Mouse (Mus musculus) urinary bladder, adult 2 months (tissue): Measurements from ENCODE around the gene Actn2. TPM values are rescaled to one million over a fixed set of nuclear protein-coding genes. Genes with fewer than 3 reads are reported as not detected.
A peak's percentile ranks its signal among the peaks of the same experiment; 100 is the strongest.

Source experiments
- DNase-seq: peaks from one replicate; pipeline ENCODE4 v3.0.0; 2022; ENCODE audit warnings: low spot score
- polyA plus RNA-seq: library from polyadenylated mRNA; depleted of rRNA; stranded (reverse); fragments of >200 nt; gene quantifications from 2 replicates; pipeline ENCODE4 v1.2.3, GENCODE M21; 2012; rRNA removed

Actn2 gene
- polyA plus RNA-seq, 1 experiment: 2.8 TPM

GRCm38 (mm10) chr13:12257391-12258380, 82.9 kb downstream of the Actn2 start, which contains the start of gene Mtr:
TSS of gene Mtr (minus strand) at chr13:12258113.
- DNase-seq: peak; percentile 76

- no peak for DNase-seq
Observed at GRCm38 (mm10) chr13:12256871-12257390, 83.6 kb downstream of the Actn2 start.

GRCm38 (mm10) chr13:12255911-12256705, 84.5 kb downstream of the Actn2 start:
- DNase-seq: no peak

- no peak for DNase-seq
Observed at GRCm38 (mm10) chr13:12250496-12250895, 90.1 kb downstream of the Actn2 start.

- no peak for DNase-seq
Observed at GRCm38 (mm10) chr13:12249195-12249898, 91.2 kb downstream of the Actn2 start.

GRCm38 (mm10) chr13:12245938-12246337, 94.6 kb downstream of the Actn2 start:
- DNase-seq: no peak

GRCm38 (mm10) chr13:12243991-12244390, 96.6 kb downstream of the Actn2 start:
- no peak for DNase-seq

GRCm38 (mm10) chr13:12232141-12232540, 108.4 kb downstream of the Actn2 start:
- no peak for DNase-seq

GRCm38 (mm10) chr13:12228248-12228647, 112.3 kb downstream of the Actn2 start:
- DNase-seq: no peak

GRCm38 (mm10) chr13:12227606-12228005, 113.0 kb downstream of the Actn2 start:
- DNase-seq: no peak

Other genes with a start within 250 kb of the Actn2 start
- 1.2 and 2.0 TPM in 2 replicates for gene Ryr2, start 233.8 kb downstream of the Actn2 start, polyA plus RNA-seq
- 8.3 and 8.6 TPM in 2 replicates for gene Mtr, start 82.6 kb downstream of the Actn2 start, polyA plus RNA-seq
- gene Heatr1, start 54.3 kb upstream of the Actn2 start, polyA plus RNA-seq: 16.0 and 18.2 TPM in 2 replicates
- 72.1 and 76.1 TPM in 2 replicates for gene Lgals8, start 124.2 kb upstream of the Actn2 start, polyA plus RNA-seq
- 1.0 and 1.3 TPM in 2 replicates for gene Edaradd, start 179.7 kb upstream of the Actn2 start, polyA plus RNA-seq
- gene Ero1lb, start 225.1 kb upstream of the Actn2 start, polyA plus RNA-seq: 4.5 and 5.6 TPM in 2 replicates